Mouse (Mus musculus): Measurements from ENCODE around the gene Camk1d.

Camk1d gene

GRCm38 (mm10) chr2:5478256-5478655 is 236.1 kb downstream of the Camk1d start:
- DNase-seq (ENCODE audit: low spot score in 2 of 2): no peak

DNA sequence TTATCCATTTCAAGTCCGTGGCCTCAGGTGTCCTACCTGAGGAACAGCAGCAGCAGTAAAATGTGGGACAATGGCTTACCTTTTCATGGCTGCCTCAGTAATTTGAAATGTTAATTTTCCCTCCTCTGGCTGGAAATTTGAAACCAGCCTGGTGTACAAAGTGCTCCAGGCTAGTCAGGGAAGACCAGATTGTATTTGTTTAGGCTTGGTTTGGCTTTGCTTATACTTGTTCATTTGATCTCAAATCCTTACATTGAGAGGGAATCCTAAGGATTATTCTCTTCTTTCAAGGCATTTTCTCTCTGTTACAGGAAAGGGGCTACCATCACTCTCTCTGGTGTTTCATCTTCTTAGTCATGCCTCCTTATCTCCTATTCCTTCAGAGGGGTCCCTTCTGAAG is 236.8 kb downstream of the Camk1d start:
- no peak for DNase-seq (ENCODE audit: low spot score in 2 of 2)

- peak in 1 of 2 experiments; percentile 41 for DNase-seq (ENCODE audit: low spot score in 2 of 2)
Measured at GRCm38 (mm10) chr2:5469366-5469941, 244.9 kb downstream of the Camk1d start.

- no peak for DNase-seq (ENCODE audit: low spot score in 2 of 2)
Measured at GRCm38 (mm10) chr2:5467537-5467936, 246.8 kb downstream of the Camk1d start.

DNA sequence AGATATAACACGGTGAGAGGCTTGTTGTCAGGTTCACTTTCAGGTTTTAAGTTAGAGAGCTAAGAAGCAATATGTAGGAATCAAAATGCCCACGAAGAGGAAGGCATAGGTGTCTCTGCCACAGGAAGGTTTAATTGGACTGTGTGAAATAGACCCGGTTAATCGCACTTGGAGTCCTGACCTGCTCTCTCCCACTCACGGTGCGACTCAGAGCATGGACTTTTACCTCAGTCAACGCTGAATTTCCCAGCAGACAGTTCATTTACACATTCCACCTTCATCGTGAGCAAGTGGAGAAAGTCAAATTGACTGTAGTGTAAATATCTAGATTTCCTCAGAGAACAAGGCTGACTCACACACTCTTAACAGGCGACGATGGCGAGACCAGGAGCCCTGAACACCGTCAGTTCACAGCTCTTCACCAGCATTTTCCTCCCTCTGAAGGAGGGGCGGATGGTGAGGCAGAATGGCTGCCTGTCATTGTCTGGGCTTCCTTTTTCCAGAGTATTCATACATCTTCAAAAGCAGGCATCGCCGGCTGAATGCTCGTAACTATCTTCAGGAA is 255.6 kb downstream of the Camk1d start:
- no peak for DNase-seq (ENCODE audit: low spot score in 2 of 2)

DNA sequence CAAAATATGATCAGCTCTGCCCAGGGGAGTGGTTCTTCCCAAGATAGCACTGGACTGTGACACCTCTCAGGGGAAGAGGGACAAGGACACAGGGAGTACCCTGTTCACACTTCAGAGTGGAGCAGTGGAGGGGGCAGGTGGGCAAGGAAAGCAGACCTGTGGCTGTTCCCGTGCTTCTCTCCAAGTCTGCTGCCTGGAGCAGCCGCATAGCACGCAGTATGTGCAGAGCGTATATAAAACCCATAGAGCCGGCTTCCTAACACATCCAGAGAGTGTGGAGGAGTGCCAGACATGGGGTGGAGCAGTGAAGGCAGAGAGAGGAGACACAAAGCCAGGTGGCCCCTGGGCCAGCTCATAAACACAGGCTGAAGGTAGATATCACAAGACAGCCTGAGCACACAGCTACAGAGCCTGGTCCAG is 256.2 kb downstream of the Camk1d start:
- peak; percentile 47 to 50 for DNase-seq (ENCODE audit: low spot score in 2 of 2)

DNA sequence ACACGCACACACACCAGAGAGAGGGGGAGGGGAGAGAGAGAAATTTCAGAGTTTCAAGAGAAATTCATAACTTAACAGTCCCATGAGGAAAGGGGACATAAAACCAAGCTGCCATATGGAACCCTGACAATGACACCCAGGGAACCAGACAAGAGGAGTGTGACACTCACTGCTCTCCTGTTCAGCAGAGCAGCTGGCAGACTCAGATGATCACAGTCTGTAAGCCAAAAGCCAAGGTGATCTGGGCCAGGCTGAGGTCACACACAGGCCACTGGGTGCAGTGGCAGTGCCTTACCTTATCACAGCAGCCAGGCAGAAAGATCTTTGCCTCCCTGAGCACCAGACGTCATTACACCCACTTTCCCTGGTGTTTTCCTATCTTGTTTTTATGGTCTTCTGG is 258.2 kb downstream of the Camk1d start:
- no peak for DNase-seq (ENCODE audit: low spot score in 2 of 2)

GRCm38 (mm10) chr2:5454830-5455229 is 259.5 kb downstream of the Camk1d start:
- no peak for DNase-seq (ENCODE audit: low spot score in 2 of 2)

GRCm38 (mm10) chr2:5451654-5452053 is 262.7 kb downstream of the Camk1d start:
- no peak for DNase-seq (ENCODE audit: low spot score in 2 of 2)

- DNase-seq (ENCODE audit: low spot score in 2 of 2): no peak
Measured at GRCm38 (mm10) chr2:5445357-5445756, 269.0 kb downstream of the Camk1d start.

DNA sequence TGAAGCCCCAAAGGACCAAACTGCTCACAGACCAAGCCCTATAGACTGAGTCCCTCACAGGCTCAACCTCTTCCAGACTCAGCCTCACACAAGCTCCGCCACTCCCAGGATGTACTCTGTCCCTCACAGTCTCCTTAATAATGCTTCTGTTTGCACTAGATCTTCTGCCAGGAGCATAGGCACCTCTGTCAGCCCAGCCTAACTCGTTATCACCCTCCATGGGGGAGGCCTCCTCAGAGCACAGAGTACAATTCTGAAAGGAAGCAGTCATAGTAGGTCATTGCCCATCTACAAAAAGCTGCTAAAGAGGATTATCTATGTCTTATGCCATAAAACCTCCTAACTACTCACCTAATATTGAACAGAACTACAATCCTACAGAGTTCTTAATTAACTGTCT is 276.6 kb downstream of the Camk1d start:
- DNase-seq (ENCODE audit: low spot score in 2 of 2): no peak

DNA sequence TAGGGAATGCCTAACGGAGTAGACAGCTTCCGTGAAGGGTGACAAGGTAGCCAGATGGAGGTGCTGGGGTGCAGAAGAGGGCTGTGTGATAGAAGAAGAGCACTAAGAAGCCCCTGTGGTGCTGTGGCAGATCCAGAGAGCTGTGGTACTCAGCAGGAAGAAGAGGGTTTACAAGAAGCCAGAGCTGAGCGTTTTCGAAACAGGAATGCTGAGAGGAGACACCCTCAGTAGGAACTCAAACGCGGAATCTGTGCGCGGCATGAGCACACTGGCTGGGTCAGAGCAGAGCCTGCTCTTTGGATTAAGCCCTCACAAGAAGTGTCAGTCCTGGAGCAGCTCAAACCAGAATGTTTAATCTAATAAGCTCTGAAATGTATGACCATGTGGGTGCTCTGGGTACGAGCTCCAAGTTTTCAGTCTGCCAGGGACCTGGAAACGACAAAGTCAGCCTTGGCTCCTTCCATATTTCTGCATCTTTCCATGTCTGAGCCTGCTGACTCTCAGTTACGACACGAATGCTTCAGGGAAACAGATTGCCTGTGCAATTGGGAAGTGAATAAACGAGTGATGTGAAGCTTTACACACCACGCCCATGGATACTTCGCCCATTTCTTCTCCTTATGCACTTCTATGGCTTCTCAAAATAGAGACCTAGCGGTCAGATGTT is 278.6 kb downstream of the Camk1d start:
- no peak for DNase-seq (ENCODE audit: low spot score in 2 of 2)

- DNase-seq (ENCODE audit: low spot score in 2 of 2): no peak
Measured at GRCm38 (mm10) chr2:5431309-5431708, 283.0 kb downstream of the Camk1d start.

DNA sequence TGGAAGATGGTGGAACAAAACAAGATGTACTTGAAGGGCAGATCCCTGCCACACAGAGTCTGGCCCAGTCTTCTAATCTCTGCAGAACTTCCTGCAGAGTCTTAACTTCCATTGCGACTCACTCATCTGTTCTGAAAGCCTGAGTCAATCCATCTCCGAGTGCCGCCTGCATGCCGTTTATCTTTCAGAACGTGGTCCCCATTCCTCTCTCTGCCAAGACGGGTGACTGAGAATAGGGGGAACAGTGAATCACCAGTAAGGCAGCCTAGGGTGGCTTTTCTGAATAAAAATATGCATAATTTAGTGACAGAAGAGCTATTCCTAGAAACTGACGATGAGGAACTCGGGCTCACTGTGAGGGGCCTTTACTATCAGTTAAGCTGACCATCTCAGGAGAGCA is 284.4 kb downstream of the Camk1d start:
- DNase-seq (ENCODE audit: low spot score in 2 of 2): no peak

- DNase-seq (ENCODE audit: low spot score in 2 of 2): no peak
Measured at GRCm38 (mm10) chr2:5426110-5426509, 288.2 kb downstream of the Camk1d start.

GRCm38 (mm10) chr2:5425612-5426011 is 288.7 kb downstream of the Camk1d start:
- DNase-seq (ENCODE audit: low spot score in 2 of 2): no peak

GRCm38 (mm10) chr2:5420621-5421196 is 293.6 kb downstream of the Camk1d start:
- no peak for DNase-seq (ENCODE audit: low spot score in 2 of 2)

GRCm38 (mm10) chr2:5418802-5419201 is 295.5 kb downstream of the Camk1d start:
- DNase-seq (ENCODE audit: low spot score in 2 of 2): peak in 1 of 2 experiments; percentile 39

DNA sequence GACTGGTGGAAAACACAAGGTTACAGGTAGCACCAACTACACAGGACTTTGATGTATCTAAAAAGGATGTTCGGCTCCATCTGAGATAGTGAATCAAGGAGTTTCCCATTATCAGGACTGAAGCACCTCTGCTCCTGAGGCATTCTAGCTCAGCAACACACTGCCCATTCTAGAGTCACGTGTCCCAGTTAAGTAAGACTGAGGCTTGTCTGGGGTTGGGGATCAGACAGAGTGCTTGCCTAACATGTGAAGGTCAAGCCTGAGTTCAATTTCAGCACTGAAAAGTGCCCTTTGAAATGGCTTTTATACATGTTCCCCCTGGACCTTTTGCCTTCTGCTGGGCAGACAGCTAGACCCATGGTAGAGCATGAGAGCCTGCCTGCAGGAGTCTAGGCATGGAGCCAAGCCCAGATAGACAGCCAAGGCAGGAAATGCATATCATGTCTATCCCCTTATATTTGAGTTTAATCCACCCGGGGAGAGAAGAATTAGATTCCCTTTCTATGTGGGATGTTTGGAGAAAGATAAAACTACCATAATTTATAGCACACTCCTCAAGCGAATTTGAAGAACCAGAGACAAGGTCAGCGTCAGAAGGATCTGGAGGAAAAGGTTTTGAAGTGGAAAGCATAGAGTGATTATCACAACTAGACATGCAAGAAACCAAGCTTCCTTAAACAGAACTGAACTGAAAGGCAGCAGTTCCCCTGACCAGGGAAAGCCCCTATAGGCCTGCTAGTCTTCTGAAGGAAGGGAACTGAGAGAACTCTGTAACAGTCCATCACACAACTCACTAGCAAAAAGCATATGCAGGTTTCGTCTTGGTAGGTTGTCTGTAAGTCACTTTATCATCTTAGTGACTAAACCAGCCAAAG is 296.9 kb downstream of the Camk1d start:
- DNase-seq (ENCODE audit: low spot score in 2 of 2): no peak

- peak; percentile 68 to 70 for DNase-seq (ENCODE audit: low spot score in 2 of 2)
Measured at GRCm38 (mm10) chr2:5411774-5412173, 302.5 kb downstream of the Camk1d start.

GRCm38 (mm10) chr2:5403850-5404249 is 310.5 kb downstream of the Camk1d start:
- no peak for DNase-seq (ENCODE audit: low spot score in 2 of 2)

GRCm38 (mm10) chr2:5402036-5402435 is 312.3 kb downstream of the Camk1d start:
- DNase-seq (ENCODE audit: low spot score in 2 of 2): no peak

Data from right cerebral cortex, postnatal 36 days (tissue).